Mouse (Mus musculus) heart, adult 2 months (tissue): ENCODE measurements around the gene Podxl2.

Experiments
- CTCF ChIP-seq: fragments of 200-600 bp; IDR thresholded peaks from 2 replicates; pipeline ENCODE4 v1.8.1; 2022; ENCODE audit warnings: antibody characterized with exemption, mild to moderate bottlenecking, moderate library complexity
- EP300 ChIP-seq: fragments of 200-500 bp; IDR thresholded peaks from 2 replicates; pipeline ENCODE4 v1.6.1; 2011; ENCODE audit warnings: low read depth, low read length, control low read depth; ENCODE audit not compliant: insufficient read depth
- POLR2A ChIP-seq: fragments of 200-500 bp; IDR thresholded peaks from 2 replicates; pipeline ENCODE4 v1.6.1; 2011; ENCODE audit warnings: mild to moderate bottlenecking, low read depth, low read length, control low read depth; ENCODE audit not compliant: insufficient read depth

GRCm38 (mm10) chr6:88884195-88884594, 9.4 kb upstream of the Podxl2 start:
- TF ChIP-seq CTCF: no peak
- no peak for TF ChIP-seq EP300
- no peak for TF ChIP-seq POLR2A
